Mouse (Mus musculus) forebrain, postnatal 0 days (tissue): ENCODE measurements around the gene Zfr2. TPM values are rescaled to one million over a fixed set of nuclear protein-coding genes. Genes with fewer than 3 reads are reported as not detected.

ENCODE experiments used
- ATAC-seq: fragments of 200-750 bp; cut with Nextera tagmentation; 2 replicates; pipeline ENCODE4 v1.8.0; 2017; ENCODE audit warnings: mild to moderate bottlenecking, moderate library complexity
- DNase-seq: peaks from one replicate; pipeline ENCODE4 v3.0.0-alpha.2; 2015
- H3K27ac ChIP-seq: fragments of 300-500 bp; sonication (generic); 2 replicates; pipeline ENCODE4 v1.5.1; 2014; ENCODE audit warnings: low read depth, mild to moderate bottlenecking, antibody characterized with exemption, low read length, moderate library complexity, mixed read lengths
- H3K27me3 ChIP-seq: fragments of 300-500 bp; sonication (generic); 2 replicates; pipeline ENCODE4 v1.6.1; 2014; ENCODE audit warnings: mild to moderate bottlenecking, low read length, mixed read lengths; ENCODE audit not compliant: insufficient read depth
- H3K36me3 ChIP-seq: fragments of 300-500 bp; sonication (generic); 2 replicates; pipeline ENCODE4 v1.6.1; 2014; ENCODE audit warnings: mild to moderate bottlenecking, moderate library complexity; ENCODE audit not compliant: insufficient read depth
- H3K4me1 ChIP-seq: fragments of 300-500 bp; sonication (generic); 2 replicates; pipeline ENCODE4 v1.6.1; 2014; ENCODE audit warnings: antibody characterized with exemption; ENCODE audit not compliant: insufficient read depth
- H3K4me2 ChIP-seq: fragments of 300-500 bp; sonication (generic); 2 replicates; pipeline ENCODE4 v1.6.1; 2014; ENCODE audit warnings: low read depth, mild to moderate bottlenecking, moderate library complexity
- H3K4me3 ChIP-seq: fragments of 300-500 bp; sonication (generic); 2 replicates; pipeline ENCODE4 v1.5.1; 2014; ENCODE audit warnings: low read depth, low read length, mixed read lengths
- H3K9ac ChIP-seq: fragments of 300-500 bp; sonication (generic); 2 replicates; pipeline ENCODE4 v1.6.1; 2014; ENCODE audit warnings: mild to moderate bottlenecking
- H3K9me3 ChIP-seq: fragments of 300-500 bp; sonication (generic); 2 replicates; pipeline ENCODE4 v1.6.1; 2016; ENCODE audit warnings: low read length
- CTCF ChIP-seq: sonication (generic); IDR thresholded peaks from 2 replicates; pipeline ENCODE4 v1.5.1; 2016; ENCODE audit warnings: antibody characterized with exemption, control low read depth, low read depth
- WGBS: fragments of 180-500 bp; shearing (Covaris S2); extraction: QIAGEN DNeasy Blood & Tissue Kit; methylation state at CpG from one replicate; pipeline ENCODE4 v1.1.7; 2014; 5-methylcytosine and 5-hydroxymethylcytosine counted together
- microRNA-seq, 2 experiments: library from miRNA; unstranded; fragments of <30 nt; microRNA quantifications; one replicate each; pipeline ENCODE4; 2016
- polyA plus RNA-seq: library from polyadenylated mRNA; unstranded; fragments of >200 nt; fragmentation: Nextera tagmentation; extraction: Ambion mirVana; gene quantifications from 2 replicates; pipeline ENCODE4 v1.2.1, GENCODE M21; 2015
- total RNA-seq: library from RNA; depleted of rRNA; stranded (reverse); fragments of >200 nt; gene quantifications from 2 replicates; pipeline ENCODE4 v1.2.3, GENCODE M21; 2014; rRNA removed

Gene Zfr2
- total and polyA plus RNA-seq, 2 experiments from 2014 or later = 18.7 to 52.1 TPM

GRCm38 (mm10) chr10:81298369-81299100, 65.6 kb downstream of the Zfr2 start:
- WGBS = 94% methylated on average over 17 of the region's 17 CpGs

GRCm38 (mm10) chr10:81299585-81300351, 66.8 kb downstream of the Zfr2 start:
- 94% methylated on average over 14 of the region's 14 CpGs for WGBS
- ATAC-seq = no peak

More at GRCm38 (mm10) chr10:81298369-81299100, 65.6 kb downstream of the Zfr2 start:
- H3K27me3 ChIP-seq = no peaks in the 10 kb centered on the region
- no peak overlapping the region for H3K9ac ChIP-seq
- H3K9me3 ChIP-seq = no peaks in the 10 kb centered on the region
- TF ChIP-seq CTCF = no peak
- peaks cover 10% of the 10 kb centered on the region for H3K4me1 ChIP-seq
- H3K27ac ChIP-seq = peak overlapping the region; percentile 21; the same call in 1 of the 2 replicates
- DNase-seq (no peak), ATAC-seq (no peak)
- 0 out of 2 replicates have a peak, but pooled peaks cover 4% of the 10 kb centered on the region for H3K36me3 ChIP-seq
- H3K4me3 ChIP-seq = no peak overlapping the region
- H3K4me2 ChIP-seq = no peak overlapping the region

GRCm38 (mm10) chr10:81300352-81300907, 67.5 kb downstream of the Zfr2 start:
- Histone ChIP-seq H3K36me3 (peaks cover 4% of the 10 kb centered on the region; the same call in 1 of the 2 replicates), H3K9me3 (no peaks in the 10 kb centered on the region), H3K4me2 (no peak overlapping the region), H3K9ac (no peak overlapping the region), H3K4me3 (no peak overlapping the region), H3K27ac (no peak overlapping the region), H3K4me1 (no peaks in the 10 kb centered on the region; the same call in 1 of the 2 replicates), H3K27me3 (no peaks in the 10 kb centered on the region)
- no peak for DNase-seq
- no peak for TF ChIP-seq CTCF
- no peak for ATAC-seq
- 83% methylated on average over 9 of the region's 9 CpGs for whole genome bisulfite sequencing

More at GRCm38 (mm10) chr10:81299585-81300351, 66.8 kb downstream of the Zfr2 start:
- Histone ChIP-seq H3K9ac (no peak overlapping the region), H3K4me1 (peaks cover 2% of the 10 kb centered on the region), H3K4me2 (no peak overlapping the region), H3K36me3 (0 out of 2 replicates have a peak, but pooled peaks cover 4% of the 10 kb centered on the region), H3K9me3 (no peaks in the 10 kb centered on the region), H3K27ac (no peak overlapping the region), H3K4me3 (no peak overlapping the region), H3K27me3 (no peaks in the 10 kb centered on the region)
- TF ChIP-seq CTCF = no peak
- DNase-seq = no peak

- H3K27ac ChIP-seq = no peak overlapping the region
- TF ChIP-seq CTCF = no peak
- ATAC-seq (no peak), DNase-seq (no peak)
- H3K9me3 ChIP-seq = no peaks in the 10 kb centered on the region
- H3K36me3 ChIP-seq = peaks cover 13% of the 10 kb centered on the region
- no peaks in the 10 kb centered on the region for H3K27me3 ChIP-seq
- WGBS = 81% methylated on average over 9 of the region's 9 CpGs
- H3K4me3 ChIP-seq = no peak overlapping the region
- H3K4me1 ChIP-seq = no peaks in the 10 kb centered on the region; the same call in 1 of the 2 replicates
- no peak overlapping the region for H3K4me2 ChIP-seq
- H3K9ac ChIP-seq = no peak overlapping the region
Observed at GRCm38 (mm10) chr10:81301321-81301720, 68.4 kb downstream of the Zfr2 start.

Small RNA genes lying within 50 kb of the gene (microRNA-seq; reads per million reads assigned to microRNA genes)
- 10.5 to 14.3 reads per million in 2 experiments for gene Mir3057

Other genes starting within 250 kb of the Zfr2 start
Only the 30 nearest of the 32 such genes appear.
- 64.5 and 91.4 TPM in 2 replicates for gene Gng7, start 218.2 kb upstream of the Zfr2 start, total RNA-seq
- gene Gng7, start 218.2 kb upstream of the Zfr2 start, polyA plus RNA-seq = 76.2 and 85.7 TPM in 2 replicates
- 65.4 and 76.0 TPM in 2 replicates for gene Diras1, start 207.5 kb upstream of the Zfr2 start, total RNA-seq
- gene Diras1, start 207.5 kb upstream of the Zfr2 start, polyA plus RNA-seq = 66.1 and 70.2 TPM in 2 replicates
- 82.1 and 104 TPM in 2 replicates for gene Slc39a3, start 195.7 kb upstream of the Zfr2 start, total RNA-seq
- gene Slc39a3, start 195.7 kb upstream of the Zfr2 start, polyA plus RNA-seq = 43.5 and 45.2 TPM in 2 replicates
- 176 and 215 TPM in 2 replicates for gene Sgta, start 173.0 kb upstream of the Zfr2 start, total RNA-seq
- 326 and 360 TPM in 2 replicates for gene Sgta, start 173.0 kb upstream of the Zfr2 start, polyA plus RNA-seq
- gene Thop1, start 163.1 kb upstream of the Zfr2 start, total RNA-seq = 69.0 and 74.6 TPM in 2 replicates
- 45.9 and 52.5 TPM in 2 replicates for gene Thop1, start 163.1 kb upstream of the Zfr2 start, polyA plus RNA-seq
- gene Creb3l3, start 134.3 kb upstream of the Zfr2 start, total RNA-seq = 0.38 and 0.43 TPM in 2 replicates
- 0.29 and 0.40 TPM in 2 replicates for gene Creb3l3, start 134.3 kb upstream of the Zfr2 start, polyA plus RNA-seq
- 194 and 215 TPM in 2 replicates for gene Map2k2, start 127.2 kb upstream of the Zfr2 start, total RNA-seq
- 167 and 194 TPM in 2 replicates for gene Map2k2, start 127.2 kb upstream of the Zfr2 start, polyA plus RNA-seq
- 21.6 and 27.2 TPM in 2 replicates for gene Zbtb7a, start 97.9 kb upstream of the Zfr2 start, total RNA-seq
- gene Zbtb7a, start 97.9 kb upstream of the Zfr2 start, polyA plus RNA-seq = 12.4 and 15.7 TPM in 2 replicates
- gene Pias4, start 65.2 kb upstream of the Zfr2 start, total RNA-seq = 30.1 and 32.5 TPM in 2 replicates
- gene Pias4, start 65.2 kb upstream of the Zfr2 start, polyA plus RNA-seq = 28.1 and 35.8 TPM in 2 replicates
- 2,084 and 2,175 TPM in 2 replicates for gene Eef2, start 56.5 kb upstream of the Zfr2 start, total RNA-seq
- 466 and 485 TPM in 2 replicates for gene Eef2, start 56.5 kb upstream of the Zfr2 start, polyA plus RNA-seq
- 64.6 and 68.9 TPM in 2 replicates for gene Dapk3, start 50.1 kb upstream of the Zfr2 start, total RNA-seq
- 58.1 TPM in 2 replicates for gene Dapk3, start 50.1 kb upstream of the Zfr2 start, polyA plus RNA-seq
- gene 4930442H23Rik, start 49.3 kb upstream of the Zfr2 start, total RNA-seq = not detected in 2 replicates
- 0.11 and 0.24 TPM in 2 replicates for gene 4930442H23Rik, start 49.3 kb upstream of the Zfr2 start, polyA plus RNA-seq
- gene Nmrk2, start 31.1 kb upstream of the Zfr2 start, total RNA-seq = 0.08 TPM in 1 of 2 replicates, not detected in the other
- gene Nmrk2, start 31.1 kb upstream of the Zfr2 start, polyA plus RNA-seq = not detected in 2 replicates
- 163 and 170 TPM in 2 replicates for gene Atcay, start 2.3 kb upstream of the Zfr2 start, total RNA-seq
- 78.8 and 79.2 TPM in 2 replicates for gene Atcay, start 2.3 kb upstream of the Zfr2 start, polyA plus RNA-seq
- gene Matk, start 19.8 kb downstream of the Zfr2 start, total RNA-seq = 87.3 and 113 TPM in 2 replicates
- gene Matk, start 19.8 kb downstream of the Zfr2 start, polyA plus RNA-seq = 66.4 and 79.4 TPM in 2 replicates
- 90.2 and 94.9 TPM in 2 replicates for gene Mrpl54, start 33.8 kb downstream of the Zfr2 start, total RNA-seq
- gene Mrpl54, start 33.8 kb downstream of the Zfr2 start, polyA plus RNA-seq = 134 and 148 TPM in 2 replicates
- gene Apba3, start 33.8 kb downstream of the Zfr2 start, total RNA-seq = 43.3 and 44.6 TPM in 2 replicates
- 22.8 and 24.8 TPM in 2 replicates for gene Apba3, start 33.8 kb downstream of the Zfr2 start, polyA plus RNA-seq
- gene Tjp3, start 58.4 kb downstream of the Zfr2 start, total RNA-seq = 6.3 and 8.5 TPM in 2 replicates
- gene Tjp3, start 58.4 kb downstream of the Zfr2 start, polyA plus RNA-seq = 5.7 and 6.4 TPM in 2 replicates
- 189 and 229 TPM in 2 replicates for gene Pip5k1c, start 59.8 kb downstream of the Zfr2 start, total RNA-seq
- 110 and 130 TPM in 2 replicates for gene Pip5k1c, start 59.8 kb downstream of the Zfr2 start, polyA plus RNA-seq
- gene Cactin, start 87.9 kb downstream of the Zfr2 start, total RNA-seq = 24.2 and 43.4 TPM in 2 replicates
- gene Cactin, start 87.9 kb downstream of the Zfr2 start, polyA plus RNA-seq = 19.9 and 24.2 TPM in 2 replicates
- 2.4 and 3.9 TPM in 2 replicates for gene Tbxa2r, start 95.6 kb downstream of the Zfr2 start, total RNA-seq
- gene Tbxa2r, start 95.6 kb downstream of the Zfr2 start, polyA plus RNA-seq = 3.3 and 3.4 TPM in 2 replicates
- 0.15 TPM in 1 of 2 replicates, not detected in the other for gene Gipc3, start 110.1 kb downstream of the Zfr2 start, total RNA-seq
- gene Gipc3, start 110.1 kb downstream of the Zfr2 start, polyA plus RNA-seq = not detected in 2 replicates
- gene Hmg20b, start 117.3 kb downstream of the Zfr2 start, total RNA-seq = 15.1 and 21.6 TPM in 2 replicates
- gene Hmg20b, start 117.3 kb downstream of the Zfr2 start, polyA plus RNA-seq = 25.1 and 25.2 TPM in 2 replicates
- gene Mfsd12, start 124.3 kb downstream of the Zfr2 start, total RNA-seq = 19.8 and 23.4 TPM in 2 replicates
- gene Mfsd12, start 124.3 kb downstream of the Zfr2 start, polyA plus RNA-seq = 10.1 TPM in 2 replicates
- not detected in 2 replicates for gene 4930404N11Rik, start 132.7 kb downstream of the Zfr2 start, total RNA-seq
- 0.16 and 0.20 TPM in 2 replicates for gene 4930404N11Rik, start 132.7 kb downstream of the Zfr2 start, polyA plus RNA-seq
- 60.2 and 67.2 TPM in 2 replicates for gene Fzr1, start 145.4 kb downstream of the Zfr2 start, total RNA-seq
- 128 and 132 TPM in 2 replicates for gene Fzr1, start 145.4 kb downstream of the Zfr2 start, polyA plus RNA-seq
- 126 and 139 TPM in 2 replicates for gene Dohh, start 151.3 kb downstream of the Zfr2 start, total RNA-seq
- 111 and 125 TPM in 2 replicates for gene Dohh, start 151.3 kb downstream of the Zfr2 start, polyA plus RNA-seq
- gene Gm48551, start 151.3 kb downstream of the Zfr2 start, total RNA-seq = 2.5 and 3.3 TPM in 2 replicates
- gene Gm48551, start 151.3 kb downstream of the Zfr2 start, polyA plus RNA-seq = 5.0 and 7.3 TPM in 2 replicates
- 5.8 and 16.6 TPM in 2 replicates for gene Gm48552, start 155.8 kb downstream of the Zfr2 start, total RNA-seq
- gene Gm48552, start 155.8 kb downstream of the Zfr2 start, polyA plus RNA-seq = 1.9 and 3.7 TPM in 2 replicates
- 0.77 and 1.3 TPM in 2 replicates for gene Smim24, start 159.9 kb downstream of the Zfr2 start, total RNA-seq
- 1.7 TPM in 2 replicates for gene Smim24, start 159.9 kb downstream of the Zfr2 start, polyA plus RNA-seq